Mouse (Mus musculus) thymus, adult 2 months (tissue): ENCODE measurements at regions not wholly inside any gene's neighbourhood (a gene's known extent, or its start where the extent isn't known, plus 50 kb on each side); places are given as distances from the start of the nearest gene placed in this dataset.

ENCODE experiments used
- CTCF ChIP-seq: fragments of 200-500 bp; IDR thresholded peaks from 2 replicates; pipeline ENCODE4 v1.5.1; 2012; ENCODE audit warnings: mild to moderate bottlenecking, control low read depth, low read length, moderate library complexity, borderline replicate concordance; ENCODE audit not compliant: control insufficient read depth, poor library complexity, insufficient read depth; ENCODE audit errors: extremely low read depth
- POLR2A ChIP-seq: fragments of 200-500 bp; IDR thresholded peaks from 2 replicates; pipeline ENCODE4 v1.6.1; 2012; ENCODE audit warnings: mild to moderate bottlenecking, low read length, control low read depth, moderate library complexity; ENCODE audit not compliant: control insufficient read depth, poor library complexity, insufficient read depth; ENCODE audit errors: extremely low read depth

DNA sequence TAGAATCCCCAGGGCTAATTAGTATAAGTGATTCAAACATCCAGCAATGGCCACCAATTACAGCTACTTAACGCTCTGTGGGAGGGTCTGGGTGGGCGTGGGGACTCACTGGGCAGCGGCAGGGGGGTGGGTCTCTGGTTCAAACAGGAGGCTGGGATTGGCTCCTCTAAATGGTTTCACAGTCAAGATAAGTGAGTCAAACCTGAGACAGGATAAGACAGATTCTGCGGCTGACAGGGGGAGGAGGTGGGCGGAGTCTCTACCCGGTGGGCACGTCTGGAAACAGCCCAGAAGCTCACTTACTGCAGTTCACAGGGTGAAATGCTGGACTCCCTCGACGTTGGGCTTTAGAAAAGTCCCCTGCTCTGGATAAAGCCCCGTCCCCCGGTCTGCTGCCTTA lies 89.3 kb downstream of the Kcnh2 start:
- TF ChIP-seq CTCF (no peak), POLR2A (no peak)
